Mouse (Mus musculus) embryo, embryonic 11 days (tissue): ENCODE measurements around the gene Kyat3.
A peak's percentile ranks its signal among the peaks of the same experiment; 100 is the strongest.

Experiments
- DNase-seq: peaks from one replicate; pipeline ENCODE4 v3.0.0-alpha.2; 2015

Kyat3 gene

DNA sequence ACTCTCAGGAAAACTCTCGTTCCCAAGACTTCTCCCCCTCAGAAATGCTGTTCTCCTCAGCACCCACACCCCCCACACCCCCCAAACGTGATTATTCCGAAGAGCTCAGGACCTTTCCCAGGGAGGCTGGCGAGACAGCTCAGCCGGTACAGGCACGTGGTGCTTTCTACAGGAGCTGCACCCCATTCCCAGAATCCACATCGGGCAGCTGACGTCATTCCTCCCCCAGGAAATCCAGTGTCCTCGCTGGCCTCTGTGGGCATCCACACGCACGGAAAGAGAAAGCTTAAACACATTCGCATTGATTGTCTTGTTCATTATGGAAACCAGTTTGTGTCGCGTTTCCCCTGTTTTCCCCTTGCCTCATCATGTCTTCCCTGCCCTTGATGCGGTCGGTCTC lies 48.3 kb downstream of the Kyat3 start:
- no peak for DNase-seq

- DNase-seq, result no peak
Measured at GRCm38 (mm10) chr3:142755132-142755867, 54.4 kb downstream of the Kyat3 start.

DNA sequence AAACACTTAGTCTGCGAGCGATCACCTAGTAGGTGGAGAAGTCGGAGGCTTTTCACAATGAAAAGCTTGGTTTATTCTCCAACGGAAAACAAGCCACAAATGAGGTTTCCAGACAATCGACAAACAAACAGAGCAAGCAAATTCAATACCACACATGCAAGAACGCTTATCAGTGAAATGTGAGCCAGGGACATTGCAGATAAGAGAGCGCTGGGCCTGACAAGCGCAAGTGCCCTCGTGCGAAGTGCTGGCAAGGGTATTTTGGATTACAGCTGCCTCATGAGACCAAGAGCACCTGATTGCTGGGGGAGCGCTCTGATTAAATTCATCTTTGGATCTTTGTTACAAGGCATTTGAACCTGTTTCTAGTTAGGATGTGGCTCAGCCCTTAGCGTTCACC lies 57.0 kb downstream of the Kyat3 start:
- DNase-seq, result no peak

DNA sequence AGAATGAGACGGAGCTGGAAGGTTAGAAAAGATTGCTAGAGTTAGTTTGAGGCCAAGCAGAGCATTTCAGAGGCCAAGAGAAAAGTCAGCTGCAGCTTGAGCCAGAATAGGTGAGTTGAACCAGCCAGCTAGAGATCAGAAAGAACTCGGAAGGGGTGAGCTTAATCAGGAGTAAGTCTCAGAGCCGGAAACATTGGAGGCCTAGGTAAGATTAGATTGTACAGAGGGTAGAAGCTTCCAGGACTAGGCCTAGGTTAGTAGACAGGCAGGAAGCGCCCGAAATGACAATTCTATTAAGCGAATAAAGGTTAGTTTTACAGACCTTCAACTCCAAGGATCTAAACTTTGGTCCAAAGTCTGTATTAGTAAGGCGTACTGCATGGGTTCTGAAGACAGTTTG lies 57.7 kb downstream of the Kyat3 start:
- no peak for DNase-seq

GRCm38 (mm10) chr3:142760356-142760755 lies 59.5 kb downstream of the Kyat3 start:
- no peak for DNase-seq

DNA sequence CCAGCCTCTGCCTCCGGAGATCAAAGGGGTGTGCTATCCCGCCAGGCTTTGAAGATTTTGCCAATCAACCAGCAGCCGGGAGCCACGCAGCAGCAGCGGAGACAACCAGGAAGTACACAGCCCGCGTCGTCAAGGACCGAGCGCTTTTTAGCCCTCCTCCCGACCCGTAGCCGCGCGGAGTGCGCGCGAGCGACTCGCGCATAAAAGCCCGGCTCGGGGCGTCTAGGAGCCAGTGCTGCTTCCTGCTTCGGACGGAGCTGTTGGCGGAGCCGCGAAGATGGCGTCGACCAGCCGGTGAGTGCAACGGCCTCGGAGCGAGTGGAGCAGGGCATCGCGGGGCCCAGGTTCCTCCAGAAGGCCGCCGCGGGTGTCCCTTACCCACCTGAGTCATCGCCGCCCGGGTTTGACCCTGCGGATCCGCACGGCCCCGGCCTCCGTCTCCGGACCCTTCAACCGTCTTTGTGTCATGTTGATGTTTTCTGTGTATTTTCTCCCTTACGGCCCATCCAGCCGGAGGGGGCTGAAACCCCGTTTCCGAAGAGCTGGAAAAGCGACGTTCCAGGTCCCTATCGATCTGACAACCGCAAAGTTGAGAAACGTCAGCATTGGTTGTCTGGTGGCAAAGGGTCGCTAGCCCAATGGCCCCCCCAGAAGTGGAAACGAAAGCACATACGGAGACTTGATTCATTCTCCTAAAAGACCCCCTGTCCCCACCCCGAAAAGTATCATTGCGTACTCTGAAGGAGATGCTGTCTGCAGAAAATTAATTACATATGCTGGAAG lies 64.3 kb downstream of the Kyat3 start, which contains the start of gene Gtf2b:
Gene Gtf2b, plus strand, starts transcription at position 51 of the 783 bp plus-strand sequence.
- DNase-seq, result peak; percentile 97

DNA sequence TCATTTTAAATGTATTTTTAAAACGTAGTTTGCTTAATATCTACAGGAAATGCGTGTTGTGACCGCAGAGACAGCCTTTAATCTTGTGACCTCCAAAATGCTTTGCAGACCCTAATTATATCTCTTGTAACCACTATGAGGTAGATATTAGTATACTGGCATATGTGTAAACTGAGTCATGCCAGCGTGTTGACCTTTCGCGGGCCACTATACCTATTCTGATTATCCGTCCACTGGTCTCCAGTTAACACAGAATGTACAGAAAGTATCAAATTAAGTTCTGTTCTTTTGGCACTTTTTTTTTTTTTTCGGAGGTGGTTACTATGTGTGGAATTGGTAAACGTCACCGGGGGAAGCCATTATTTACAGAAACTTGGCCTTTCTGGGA lies 64.9 kb downstream of the Kyat3 start:
- no peak for DNase-seq

DNA sequence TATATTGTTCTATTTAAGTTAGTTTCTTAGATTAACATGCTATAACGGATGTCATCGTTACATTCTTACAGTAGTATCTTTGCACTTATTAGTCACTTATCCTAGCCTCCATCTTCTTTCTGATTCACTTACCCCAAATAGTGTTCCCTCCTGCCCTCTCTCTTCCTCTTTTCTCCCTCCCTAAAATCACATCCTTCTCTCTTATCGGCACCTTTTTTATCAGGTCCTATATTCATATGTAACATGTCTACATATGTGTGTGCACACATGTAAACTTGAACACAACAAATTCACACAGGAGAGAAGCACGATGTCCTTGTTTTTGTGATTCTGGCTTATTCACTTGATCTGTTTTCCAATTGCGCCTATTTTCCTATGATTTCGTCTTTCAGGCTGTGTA lies 67.6 kb downstream of the Kyat3 start:
- no peak for DNase-seq

- DNase-seq, result no peak
Measured at GRCm38 (mm10) chr3:142770518-142770917, 69.7 kb downstream of the Kyat3 start.

DNA sequence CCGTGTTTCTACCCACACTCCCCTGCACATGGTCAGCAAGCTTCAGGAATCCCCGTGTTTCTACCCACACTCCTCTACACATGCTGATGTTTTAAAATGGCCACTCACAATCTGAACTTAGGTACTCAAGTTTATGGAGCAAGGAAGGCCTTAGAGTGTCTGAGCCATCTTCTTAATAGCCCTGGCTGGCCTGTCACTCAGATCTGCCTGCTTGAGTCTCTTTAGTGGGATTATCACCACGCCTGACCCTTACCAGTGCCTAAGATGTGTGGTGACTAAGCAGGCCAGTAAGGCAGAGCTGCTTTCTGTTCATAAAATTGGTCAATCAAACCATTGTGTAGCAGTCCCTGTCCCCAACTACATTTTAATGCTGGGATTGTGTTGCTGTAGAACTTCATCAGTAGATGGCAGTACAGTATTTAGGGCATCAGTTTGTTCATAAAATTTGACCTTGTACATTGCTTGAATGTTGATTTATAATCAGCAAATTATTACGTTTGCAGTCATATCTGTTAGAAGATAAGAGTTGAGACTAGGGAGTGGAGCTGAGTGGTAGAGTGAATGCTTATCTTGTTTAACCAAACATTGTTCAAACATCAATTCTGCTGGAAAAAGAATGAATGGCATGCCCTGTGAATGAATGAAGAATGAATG lies 72.8 kb downstream of the Kyat3 start:
- DNase-seq, result no peak

- DNase-seq, result no peak
Measured at GRCm38 (mm10) chr3:142777227-142777626, 76.4 kb downstream of the Kyat3 start.

GRCm38 (mm10) chr3:142786423-142787072 lies 85.7 kb downstream of the Kyat3 start:
- no peak for DNase-seq

GRCm38 (mm10) chr3:142795587-142795986 lies 94.7 kb downstream of the Kyat3 start:
- DNase-seq, result no peak
